Mouse (Mus musculus): ENCODE measurements at regions not wholly inside any gene's neighbourhood (a gene's known extent, or its start where the extent isn't known, plus 50 kb on each side); places are given as distances from the start of the nearest gene placed in this dataset.

DNA sequence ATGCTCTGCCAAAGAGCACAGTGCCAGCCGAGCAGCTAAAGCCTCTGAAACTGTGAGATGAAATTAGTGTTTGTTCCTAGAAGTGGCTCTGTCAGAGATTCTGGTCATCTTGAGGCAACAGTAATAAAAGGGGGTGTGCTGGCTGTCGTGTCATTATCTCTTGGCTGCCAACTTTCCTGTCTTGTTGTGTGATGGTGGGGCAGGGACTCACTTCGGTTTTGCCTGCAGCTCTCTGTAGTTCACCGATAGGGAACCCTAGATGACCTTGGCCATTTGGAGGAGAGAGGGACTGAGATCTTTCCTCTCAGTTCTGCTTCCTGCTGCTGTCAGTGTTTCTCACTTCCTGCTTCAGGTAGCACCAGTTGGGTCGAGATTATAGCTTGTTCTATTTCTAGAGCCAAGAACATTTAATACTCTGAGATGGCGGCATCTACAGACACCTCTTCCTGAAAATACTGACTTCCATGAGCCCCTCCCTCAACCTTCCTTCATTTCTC is 159.8 kb upstream of the Kbtbd8 start:
- TF ChIP-seq POLR2A (IDR thresholded peaks at IDR 0.05; ENCODE audit: borderline replicate concordance, extremely low read depth, low read depth, low read length) (no peak), CTCF (IDR thresholded peaks at IDR 0.05; ENCODE audit: insufficient read depth, low read length) (no peak)

Measured in lung, adult 2 months (tissue).